Mouse (Mus musculus) hindbrain, postnatal 0 days (tissue): ENCODE data around the gene Stard3. TPM values are rescaled to one million over a fixed set of nuclear protein-coding genes. Genes with fewer than 3 reads are reported as not detected.
A peak's percentile ranks its signal among the peaks of the same experiment; 100 is the strongest.

ENCODE experiments used
- ATAC-seq: fragments of 200-750 bp; cut with Nextera tagmentation; 2 replicates; pipeline ENCODE4 v1.8.0; 2017; ENCODE audit warnings: mild to moderate bottlenecking, moderate TSS enrichment, moderate library complexity
- DNase-seq: peaks from one replicate; pipeline ENCODE4 v3.0.0-alpha.2; 2015; ENCODE audit warnings: low spot score
- H3K27ac ChIP-seq: fragments of 300-500 bp; sonication (generic); 2 replicates; pipeline ENCODE4 v1.5.1; 2014; ENCODE audit warnings: mild to moderate bottlenecking
- H3K27me3 ChIP-seq: fragments of 300-500 bp; sonication (generic); 2 replicates; pipeline ENCODE4 v1.6.1; 2014; ENCODE audit warnings: low read length, mixed read lengths; ENCODE audit not compliant: insufficient read depth
- H3K36me3 ChIP-seq: fragments of 300-500 bp; sonication (generic); 2 replicates; pipeline ENCODE4 v1.6.1; 2014; ENCODE audit warnings: low read length, mixed read lengths; ENCODE audit not compliant: insufficient read depth
- H3K4me1 ChIP-seq: fragments of 300-500 bp; sonication (generic); 2 replicates; pipeline ENCODE4 v1.6.1; 2014; ENCODE audit warnings: antibody characterized with exemption, low read length, mixed read lengths; ENCODE audit not compliant: insufficient read depth
- H3K4me2 ChIP-seq: fragments of 300-500 bp; sonication (generic); 2 replicates; pipeline ENCODE4 v1.6.1; 2014; ENCODE audit warnings: low read depth, mild to moderate bottlenecking, low read length, moderate library complexity, mixed read lengths
- H3K4me3 ChIP-seq: fragments of 300-500 bp; sonication (generic); 2 replicates; pipeline ENCODE4 v1.5.1; 2014; ENCODE audit warnings: low read length
- H3K9ac ChIP-seq: fragments of 300-500 bp; sonication (generic); replicated peaks from 2 replicates; pipeline ENCODE4 v1.6.1; 2014; ENCODE audit warnings: mild to moderate bottlenecking, low read length, moderate library complexity, mixed read lengths
- H3K9me3 ChIP-seq: fragments of 300-500 bp; sonication (generic); 2 replicates; pipeline ENCODE4 v1.6.1; 2016; ENCODE audit warnings: low read length, mixed read lengths
- CTCF ChIP-seq: IDR thresholded peaks from 2 replicates; pipeline ENCODE4 v1.5.1; 2016; ENCODE audit warnings: antibody characterized with exemption, control low read depth, low read depth
- WGBS: fragments of 180-500 bp; shearing (Covaris S2); extraction: QIAGEN DNeasy Blood & Tissue Kit; methylation state at CpG from one replicate; pipeline ENCODE4 v1.1.7; 2014; 5-methylcytosine and 5-hydroxymethylcytosine counted together
- polyA plus RNA-seq: library from polyadenylated mRNA; unstranded; fragments of >200 nt; fragmentation: Nextera tagmentation; extraction: Ambion mirVana; gene quantifications from 2 replicates; pipeline ENCODE4 v1.2.1, GENCODE M21; 2015
- total RNA-seq: library from RNA; depleted of rRNA; stranded (reverse); fragments of >200 nt; gene quantifications from 2 replicates; pipeline ENCODE4 v1.2.3, GENCODE M21; 2014

The Stard3 gene
- total and polyA plus RNA-seq, 2 experiments from 2014 or later = 28.4 to 52.4 TPM

GRCm38 (mm10) chr11:98393317-98393716 lies 35.1 kb downstream of the Stard3 start:
- Histone ChIP-seq H3K9ac (no peak overlapping the region), H3K4me3 (no peak overlapping the region), H3K4me1 (no peaks in the 10 kb centered on the region; the same call in 1 of the 2 replicates), H3K27ac (no peak overlapping the region), H3K9me3 (no peaks in the 10 kb centered on the region), H3K4me2 (no peak overlapping the region), H3K36me3 (no peaks in the 10 kb centered on the region), H3K27me3 (no peaks in the 10 kb centered on the region)
- WGBS = 78% methylated on average over 6 of the region's 6 CpGs
- ATAC-seq = no peak
- TF ChIP-seq CTCF = no peak
- DNase-seq = no peak

- no peak for TF ChIP-seq CTCF
- H3K9me3 ChIP-seq = no peaks in the 10 kb centered on the region
- H3K36me3 ChIP-seq = no peaks in the 10 kb centered on the region
- 45% methylated on average over 6 of the region's 6 CpGs for WGBS
- no peak overlapping the region for H3K9ac ChIP-seq
- no peaks in the 10 kb centered on the region for H3K27me3 ChIP-seq
- H3K4me3 ChIP-seq = no peak overlapping the region
- no peaks in the 10 kb centered on the region; the same call in 1 of the 2 replicates for H3K4me1 ChIP-seq
- DNase-seq (no peak), ATAC-seq (no peak)
- H3K4me2 ChIP-seq = no peak overlapping the region
- H3K27ac ChIP-seq = no peak overlapping the region
These were observed 36.1 kb downstream of the Stard3 start for GRCm38 (mm10) chr11:98394301-98394700.

GRCm38 (mm10) chr11:98395041-98395440 lies 36.9 kb downstream of the Stard3 start:
- peaks cover 6% of the 10 kb centered on the region for H3K4me1 ChIP-seq
- no peaks in the 10 kb centered on the region for H3K36me3 ChIP-seq
- DNase-seq (no peak), ATAC-seq (no peak)
- H3K4me2 ChIP-seq = no peak overlapping the region
- H3K27ac ChIP-seq = no peak overlapping the region
- H3K9me3 ChIP-seq = no peaks in the 10 kb centered on the region
- no peak overlapping the region for H3K4me3 ChIP-seq
- WGBS = 35% methylated on average over 4 of the region's 4 CpGs
- no peak for TF ChIP-seq CTCF
- H3K27me3 ChIP-seq = no peaks in the 10 kb centered on the region
- H3K9ac ChIP-seq = no peak overlapping the region

GRCm38 (mm10) chr11:98397946-98398345 lies 39.8 kb downstream of the Stard3 start:
- ATAC-seq (no peak), DNase-seq (no peak)
- WGBS = 84% methylated on average over 7 of the region's 7 CpGs
- Histone ChIP-seq H3K27me3 (no peaks in the 10 kb centered on the region), H3K9me3 (no peaks in the 10 kb centered on the region), H3K4me3 (no peak overlapping the region), H3K4me1 (peaks cover 10% of the 10 kb centered on the region), H3K27ac (no peak overlapping the region), H3K9ac (no peak overlapping the region), H3K4me2 (no peak overlapping the region), H3K36me3 (no peaks in the 10 kb centered on the region)
- no peak for TF ChIP-seq CTCF

- WGBS = under 1% methylated on average over 40 of the region's 40 CpGs
These were observed 42.1 kb downstream of the Stard3 start, which contains the start of gene Pgap3 for GRCm38 (mm10) chr11:98400161-98400726. Gene Pgap3 (minus strand): TSS chr11:98400490.

GRCm38 (mm10) chr11:98400816-98401215 lies 42.6 kb downstream of the Stard3 start:
- Histone ChIP-seq H3K4me2 (peak overlapping the region; percentile 83), H3K27me3 (no peaks in the 10 kb centered on the region; the same call in 1 of the 2 replicates), H3K9me3 (no peaks in the 10 kb centered on the region), H3K36me3 (no peaks in the 10 kb centered on the region), H3K4me1 (peaks cover 10% of the 10 kb centered on the region), H3K4me3 (peak overlapping the region; percentile 54), H3K27ac (peak overlapping the region; percentile 95), H3K9ac (peak overlapping the region; percentile 70)
- 56% methylated on average over 3 of the region's 3 CpGs for WGBS
- ATAC-seq (no peak), DNase-seq (no peak)
- TF ChIP-seq CTCF = no peak

More at GRCm38 (mm10) chr11:98400161-98400726, 42.1 kb downstream of the Stard3 start, which contains the start of gene Pgap3:
- H3K4me3 ChIP-seq = peak within 1 kb of the TSS; percentile 54
- peak within 1 kb of the TSS; percentile 95 for H3K27ac ChIP-seq
- ATAC-seq (peak; percentile 96), DNase-seq (peak; percentile 95)
- H3K9ac ChIP-seq = peak within 1 kb of the TSS; percentile 70
- H3K9me3 ChIP-seq = no peaks in the 10 kb centered on the region
- no peaks in the 10 kb centered on the region; the same call in 1 of the 2 replicates for H3K27me3 ChIP-seq
- peaks cover 10% of the 10 kb centered on the region for H3K4me1 ChIP-seq
- peak within 1 kb of the TSS; percentile 83 for H3K4me2 ChIP-seq
- no peaks in the 10 kb centered on the region for H3K36me3 ChIP-seq
- TF ChIP-seq CTCF = no peak

- Histone ChIP-seq H3K27ac (no peak overlapping the region), H3K4me1 (no peaks in the 10 kb centered on the region), H3K4me3 (no peak overlapping the region), H3K36me3 (no peaks in the 10 kb centered on the region), H3K27me3 (no peaks in the 10 kb centered on the region; the same call in 1 of the 2 replicates), H3K4me2 (no peak overlapping the region), H3K9ac (no peak overlapping the region), H3K9me3 (no peaks in the 10 kb centered on the region)
- TF ChIP-seq CTCF = no peak
- DNase-seq (no peak), ATAC-seq (no peak)
- whole genome bisulfite sequencing = 72% methylated on average over 6 of the region's 6 CpGs
These were observed 48.5 kb downstream of the Stard3 start for GRCm38 (mm10) chr11:98406621-98407020.
